Mouse (Mus musculus): ENCODE data around the gene Sema3b. TPM values are rescaled to one million over a fixed set of nuclear protein-coding genes. Genes with fewer than 3 reads are reported as not detected.

Sema3b gene
- total RNA-seq (2021) = 10 to 100 TPM; 16.2 to 18.8 TPM

DNA sequence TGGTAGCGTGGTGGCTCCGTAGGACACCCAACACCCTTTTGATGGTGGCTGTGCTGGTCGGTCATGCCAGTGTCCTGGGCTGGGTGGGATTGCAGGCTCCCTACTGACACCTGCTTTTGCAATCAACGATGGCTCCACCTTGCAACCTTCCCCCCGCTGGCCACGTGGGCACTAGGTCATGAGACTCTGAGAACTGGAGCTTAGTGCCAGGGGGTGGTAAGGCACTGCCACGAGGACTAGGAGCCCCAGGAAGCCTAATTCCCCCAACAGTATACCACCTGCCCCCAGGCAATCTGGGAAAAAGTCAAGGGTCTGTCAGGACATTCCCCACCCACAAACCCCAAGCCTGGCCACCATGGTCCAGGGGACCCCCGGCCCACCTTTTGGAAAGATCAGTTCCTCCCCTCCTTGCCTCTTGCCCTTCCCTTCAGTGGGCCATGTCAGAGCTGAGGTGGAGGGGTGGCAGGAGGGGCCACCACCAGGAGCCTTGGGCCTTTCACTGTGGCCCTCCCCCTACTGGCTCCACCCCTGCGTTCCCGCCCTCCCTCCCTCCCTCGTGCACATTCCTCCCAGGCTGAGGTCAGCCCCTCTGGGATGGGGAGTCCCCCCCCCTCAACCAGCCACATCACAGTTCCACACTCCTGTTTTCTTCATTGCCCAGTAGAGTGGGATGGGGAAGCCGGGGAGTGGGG, at the start of gene Sema3b:
TSS of gene Sema3b (minus strand) at position 489 of the 692 bp plus-strand sequence.
- DNase-seq = peak; percentile 59

DNA sequence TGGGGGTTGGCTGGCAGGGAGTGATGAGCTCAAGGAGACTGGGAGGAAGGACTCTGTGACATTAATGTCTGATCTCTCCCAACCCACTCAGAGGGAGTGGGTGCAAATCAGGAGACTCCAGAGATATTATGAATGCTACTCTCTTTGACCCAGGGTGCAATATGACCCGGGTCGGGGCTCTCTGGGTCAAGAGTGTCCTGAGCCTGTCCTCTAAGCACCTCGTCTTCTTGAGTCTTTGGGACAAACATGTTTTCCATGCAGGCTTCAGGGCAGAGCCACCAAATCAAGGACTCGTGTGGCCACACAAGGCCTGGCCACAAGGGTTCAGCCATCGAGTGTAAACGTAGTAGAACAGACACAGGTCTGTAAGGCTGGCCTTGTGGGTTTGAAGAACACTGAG, 49.1 kb upstream of the Sema3b start:
- no peak for DNase-seq

DNA sequence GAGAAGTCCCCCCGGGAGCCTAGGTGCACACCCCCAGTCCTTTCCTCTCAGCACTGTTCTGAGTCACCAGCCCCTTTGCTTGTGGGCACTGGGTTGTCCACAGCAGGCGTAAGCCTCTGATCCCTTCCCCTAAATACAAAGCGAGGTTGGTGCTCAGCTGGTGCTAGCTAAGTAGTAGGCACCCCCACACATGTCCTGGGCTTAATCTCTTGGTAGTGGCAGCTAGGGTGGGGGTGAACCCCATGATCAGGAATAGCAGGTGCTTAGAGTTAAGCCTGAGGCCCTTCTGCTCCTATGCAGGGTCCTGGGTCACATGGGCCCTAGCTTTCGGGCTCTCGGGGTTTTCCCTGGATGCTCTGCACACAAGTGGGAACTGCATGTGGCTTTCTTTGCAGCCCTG, 48.1 kb upstream of the Sema3b start:
- no peak for DNase-seq

- DNase-seq = no peak
Measured at GRCm38 (mm10) chr9:107654585-107654984, 45.6 kb upstream of the Sema3b start.

- no peak for DNase-seq
Measured at GRCm38 (mm10) chr9:107653474-107653873, 44.4 kb upstream of the Sema3b start.

- no peak for DNase-seq
Measured at GRCm38 (mm10) chr9:107650708-107651481, 41.9 kb upstream of the Sema3b start.

- DNase-seq = no peak
Measured at GRCm38 (mm10) chr9:107650225-107650624, 41.2 kb upstream of the Sema3b start.

- DNase-seq = no peak
Measured at GRCm38 (mm10) chr9:107648767-107649166, 39.7 kb upstream of the Sema3b start.

DNA sequence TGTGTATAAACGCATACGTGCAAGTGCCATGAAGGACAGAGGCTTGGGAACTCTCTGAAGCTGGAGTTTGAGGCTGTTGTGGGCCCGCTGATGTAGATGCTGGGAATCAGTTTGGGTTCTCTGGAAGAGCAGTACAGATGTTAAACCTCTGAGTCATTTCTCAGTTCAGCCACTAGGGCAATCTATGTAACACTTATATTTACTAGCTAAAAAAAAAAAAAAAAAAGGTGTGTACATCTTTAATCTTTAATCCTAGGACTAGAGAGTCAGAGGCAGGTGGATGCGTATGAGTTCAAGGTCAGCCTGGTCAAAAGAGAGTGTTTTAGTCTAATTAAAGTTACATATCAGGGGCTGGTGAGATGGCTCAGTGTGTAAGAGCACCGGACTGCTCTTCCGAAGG, 37.9 kb upstream of the Sema3b start:
- DNase-seq = no peak

GRCm38 (mm10) chr9:107645577-107645976, 36.5 kb upstream of the Sema3b start:
- peak; percentile 87 for DNase-seq

GRCm38 (mm10) chr9:107645153-107645510, 36.1 kb upstream of the Sema3b start:
- no peak for DNase-seq

GRCm38 (mm10) chr9:107644495-107645152, 35.6 kb upstream of the Sema3b start:
- DNase-seq = peak; percentile 96

DNA sequence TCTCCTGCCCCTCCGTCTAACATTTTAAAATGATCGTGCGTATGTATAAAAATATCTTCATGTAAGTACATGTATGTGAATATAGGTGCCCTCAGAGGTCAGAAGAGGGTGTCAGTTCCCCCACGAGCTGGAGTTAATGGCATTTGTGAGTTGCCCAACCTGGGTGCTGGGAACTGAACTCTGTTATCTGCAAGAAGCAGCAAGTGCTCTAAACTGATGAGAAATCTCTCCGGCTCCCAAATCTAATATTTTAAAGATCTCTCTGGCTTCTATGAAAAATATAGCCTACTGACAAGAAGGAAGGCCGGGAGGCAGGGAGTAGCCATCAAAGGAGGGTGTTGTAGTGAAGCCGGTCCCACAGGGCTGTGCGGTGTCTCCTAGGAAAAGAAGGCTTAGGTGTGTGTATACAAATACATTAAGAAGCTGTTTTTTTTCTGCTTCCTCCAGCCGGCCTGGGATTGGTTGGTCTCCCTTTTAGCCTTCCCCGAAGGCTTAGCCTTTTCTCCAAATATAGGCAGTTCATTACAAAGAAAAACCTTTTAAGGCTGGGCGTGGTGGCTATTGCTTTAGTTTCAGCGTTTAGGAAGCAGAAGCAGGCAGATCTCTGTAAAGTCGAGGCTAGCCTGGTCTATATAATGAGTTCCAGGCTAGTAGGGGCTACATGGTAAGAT, 34.6 kb upstream of the Sema3b start:
- no peak for DNase-seq

DNA sequence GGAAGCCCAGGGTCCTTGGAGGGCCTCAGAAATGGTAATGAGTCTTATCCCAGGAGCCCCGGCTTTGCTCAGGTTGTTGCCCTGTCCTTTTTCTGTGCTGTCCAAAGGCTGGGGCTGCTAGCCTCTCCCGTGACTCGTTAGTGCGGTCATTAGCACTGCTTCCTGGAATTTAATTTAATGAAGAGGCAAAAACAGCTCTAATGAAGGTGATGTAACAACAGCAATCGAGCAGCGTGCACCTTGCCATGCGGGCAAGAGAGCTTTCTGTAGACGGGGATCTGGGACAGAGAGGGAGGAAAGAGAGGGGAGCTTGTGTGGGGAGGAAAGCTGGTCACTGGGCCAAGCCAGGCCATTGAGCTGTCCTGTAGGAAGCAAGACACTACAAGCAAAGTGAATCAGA, 32.6 kb upstream of the Sema3b start:
- no peak for DNase-seq

DNA sequence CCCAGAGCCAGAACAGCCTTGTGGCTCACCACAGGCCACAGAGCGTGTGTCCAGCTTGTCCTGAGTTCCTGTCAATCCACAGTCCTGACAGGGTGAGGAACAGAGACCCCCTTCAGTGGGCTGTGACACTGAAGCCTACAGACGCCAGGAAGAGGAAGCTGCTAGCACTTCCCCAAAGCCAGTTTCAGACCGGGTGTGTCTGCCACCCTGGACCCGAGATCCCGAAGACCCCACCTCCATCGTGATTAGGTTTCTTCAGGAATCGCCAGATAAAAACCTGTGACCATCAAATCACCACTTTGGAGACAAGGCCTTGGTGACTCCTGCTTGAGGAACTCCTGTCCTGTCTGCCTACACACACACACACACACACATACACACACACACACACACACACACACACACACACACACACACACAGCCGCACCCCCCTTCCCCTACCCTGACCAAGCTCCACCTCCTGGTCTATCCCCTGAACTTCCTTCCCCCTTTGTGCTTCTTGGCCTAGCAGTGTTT, 31.3 kb upstream of the Sema3b start:
- DNase-seq = no peak

GRCm38 (mm10) chr9:107637070-107637469, 28.0 kb upstream of the Sema3b start:
- no peak for DNase-seq

DNA sequence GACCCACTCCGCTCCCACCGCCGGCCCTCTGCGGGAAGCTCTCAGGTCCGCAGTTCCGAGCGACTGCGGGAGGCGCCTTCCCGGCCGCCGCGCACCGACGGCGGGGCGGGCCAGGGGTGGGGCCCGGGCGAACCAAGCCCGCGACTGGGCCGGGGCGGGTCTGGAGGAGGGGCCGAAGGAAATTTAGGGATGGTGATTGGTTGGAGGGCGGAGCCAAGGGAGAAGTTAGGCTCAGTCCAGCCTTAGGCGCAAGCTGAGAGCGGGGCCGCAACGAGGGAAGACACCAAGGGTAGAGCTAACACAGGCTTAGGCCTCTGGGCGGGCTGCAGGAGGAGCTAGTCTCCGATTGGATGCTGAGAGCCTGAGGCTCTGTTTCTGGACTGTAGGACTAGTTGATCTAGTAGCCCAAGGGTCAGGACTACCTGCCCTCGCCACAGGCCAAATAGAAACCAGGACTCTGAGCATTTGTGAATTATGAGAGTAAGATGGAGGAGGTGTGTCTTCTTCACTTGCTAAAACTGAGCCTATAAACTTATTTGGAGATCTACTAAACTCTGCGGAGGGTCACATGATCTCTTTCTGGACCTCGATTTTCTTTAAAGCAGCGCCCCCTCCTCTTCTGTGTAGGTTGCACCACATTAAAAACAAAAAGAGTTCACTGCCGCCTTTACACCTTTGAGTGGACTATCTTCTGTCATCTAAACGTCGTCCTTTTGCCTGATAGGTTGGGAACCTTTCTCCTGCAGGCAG, 26.4 kb upstream of the Sema3b start, which contains the start of gene Gnai2:
TSS of gene Gnai2 (minus strand) at position 89 of the 750 bp plus-strand sequence.
- peak; percentile 98 for DNase-seq

GRCm38 (mm10) chr9:107634406-107635278, 25.6 kb upstream of the Sema3b start:
- no peak for DNase-seq

GRCm38 (mm10) chr9:107633661-107634405, 24.8 kb upstream of the Sema3b start:
- peak; percentile 55 for DNase-seq

DNA sequence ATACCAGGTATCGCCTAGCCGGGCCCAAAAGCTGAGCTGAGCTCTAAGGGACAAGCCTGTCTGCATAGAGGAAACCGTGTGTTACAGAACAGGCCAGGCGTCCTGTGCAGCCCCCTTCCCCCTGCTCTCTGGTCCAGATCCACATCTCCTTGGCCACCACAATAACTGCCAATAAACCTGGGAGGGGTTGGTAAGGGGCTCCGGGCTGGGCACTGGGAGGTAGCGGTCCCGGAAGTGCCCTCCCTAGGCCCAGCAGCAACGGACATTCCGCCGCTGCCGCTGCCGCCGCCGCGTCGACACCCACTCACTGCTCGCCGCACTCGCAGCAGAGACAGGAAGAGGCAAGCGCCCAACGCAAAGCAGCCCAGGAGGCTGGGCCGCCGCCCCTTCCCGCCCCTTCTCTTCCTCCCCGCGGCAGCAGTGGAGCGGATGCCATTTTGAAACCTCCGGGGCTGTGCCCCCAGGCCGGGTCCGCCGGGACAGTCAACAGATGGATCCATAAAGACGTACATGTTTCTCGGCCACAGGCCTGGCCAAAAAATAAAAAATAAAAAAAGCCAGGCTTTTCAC, 24.1 kb upstream of the Sema3b start:
- DNase-seq = peak; percentile 86

Data from heart, postnatal 4 days (tissue).